Mouse (Mus musculus) small intestine, adult 2 months (tissue): ENCODE results near the gene Dnaic1.

Experiments
- CTCF ChIP-seq: fragments of 200-500 bp; IDR thresholded peaks from 2 replicates; pipeline ENCODE4 v1.5.1; 2012; ENCODE audit warnings: low read depth, mild to moderate bottlenecking, control low read depth, inconsistent platforms, low read length, moderate library complexity, mixed read lengths; ENCODE audit not compliant: insufficient replicate concordance, insufficient read length; ENCODE audit errors: extremely low read depth
- POLR2A ChIP-seq: fragments of 200-500 bp; IDR thresholded peaks from 2 replicates; pipeline ENCODE4 v1.6.1; 2012; ENCODE audit warnings: low read depth, mild to moderate bottlenecking, control low read depth, inconsistent platforms, low read length, moderate library complexity

GRCm38 (mm10) chr4:41566123-41566522, 3.5 kb upstream of the Dnaic1 start:
- TF ChIP-seq POLR2A (no peak), CTCF (no peak)
